Mouse (Mus musculus): ENCODE results near the gene Lrit2.

Gene Lrit2

GRCm38 (mm10) chr14:37111371-37111770 is 43.6 kb downstream of the Lrit2 start:
- in situ Hi-C loops (cut with MboI), result no loop called here

- in situ Hi-C loops (cut with MboI), result no loop called here
Observed at GRCm38 (mm10) chr14:37112931-37113330, 45.2 kb downstream of the Lrit2 start.

DNA sequence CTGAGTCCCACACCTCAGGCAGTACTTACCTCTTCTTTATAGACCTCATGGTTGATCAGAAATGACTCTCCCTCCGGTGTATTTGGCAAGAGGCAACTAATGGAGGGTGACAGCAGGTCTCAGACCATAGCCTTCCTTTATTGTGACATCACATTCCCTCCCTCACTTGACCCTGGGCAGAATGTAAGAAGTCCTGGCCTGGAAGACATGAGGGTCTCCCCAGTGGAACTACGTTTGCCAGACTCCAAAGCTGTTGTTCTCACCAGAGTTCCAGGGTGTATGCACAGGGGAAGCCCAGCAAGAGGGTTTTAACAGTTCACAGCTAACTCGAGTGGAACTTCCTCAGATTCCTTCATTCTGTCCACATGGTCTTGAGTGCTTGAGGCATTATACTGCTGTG is 46.2 kb downstream of the Lrit2 start, which contains the start of gene 2610528A11Rik:
2610528A11Rik (minus strand) TSS at position 101 of the 400 bp plus-strand sequence.
- in situ Hi-C loops (cut with MboI), result no loop called here

DNA sequence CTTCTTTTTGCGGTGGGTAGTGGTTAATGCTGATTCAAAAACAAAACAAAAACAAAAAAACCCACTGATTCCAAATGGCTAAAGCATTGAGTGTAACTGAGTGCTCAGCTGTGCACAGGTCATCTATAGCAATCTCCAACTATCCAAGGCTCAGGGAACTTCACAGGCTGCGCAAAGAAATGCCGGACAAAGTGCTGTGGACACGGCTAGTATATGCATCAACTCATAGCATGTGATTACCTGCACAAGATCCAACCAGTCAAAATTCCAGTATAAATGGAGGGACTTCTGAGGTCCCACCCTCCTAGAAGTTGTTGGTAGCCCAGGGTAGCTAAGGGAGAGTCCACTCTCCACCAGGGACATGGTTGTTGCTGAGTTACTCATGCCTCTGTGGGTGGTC is 51.5 kb downstream of the Lrit2 start:
- in situ Hi-C loops (cut with MboI), result no loop called here
